Mouse (Mus musculus) skeletal muscle tissue, adult 2 months (tissue): ENCODE results near the gene Rps8.
"Not testable (repeated sequence)": the region's sequence is repeated elsewhere in the genome, so short reads cannot be mapped to it uniquely, and the experiment has no call there.

Source experiments
- DNase-seq: peaks from one replicate; pipeline ENCODE4 v3.0.0-alpha.2; 2012; ENCODE audit warnings: low read depth, low spot score

Gene Rps8

GRCm38 (mm10) chr4:117155792-117156355, at the start of gene Rps8:
Gene Rps8, minus strand, starts transcription at chr4:117156243.
- peak; percentile 82 for DNase-seq

GRCm38 (mm10) chr4:117202992-117203354, 46.9 kb upstream of the Rps8 start:
- no peak for DNase-seq

DNA sequence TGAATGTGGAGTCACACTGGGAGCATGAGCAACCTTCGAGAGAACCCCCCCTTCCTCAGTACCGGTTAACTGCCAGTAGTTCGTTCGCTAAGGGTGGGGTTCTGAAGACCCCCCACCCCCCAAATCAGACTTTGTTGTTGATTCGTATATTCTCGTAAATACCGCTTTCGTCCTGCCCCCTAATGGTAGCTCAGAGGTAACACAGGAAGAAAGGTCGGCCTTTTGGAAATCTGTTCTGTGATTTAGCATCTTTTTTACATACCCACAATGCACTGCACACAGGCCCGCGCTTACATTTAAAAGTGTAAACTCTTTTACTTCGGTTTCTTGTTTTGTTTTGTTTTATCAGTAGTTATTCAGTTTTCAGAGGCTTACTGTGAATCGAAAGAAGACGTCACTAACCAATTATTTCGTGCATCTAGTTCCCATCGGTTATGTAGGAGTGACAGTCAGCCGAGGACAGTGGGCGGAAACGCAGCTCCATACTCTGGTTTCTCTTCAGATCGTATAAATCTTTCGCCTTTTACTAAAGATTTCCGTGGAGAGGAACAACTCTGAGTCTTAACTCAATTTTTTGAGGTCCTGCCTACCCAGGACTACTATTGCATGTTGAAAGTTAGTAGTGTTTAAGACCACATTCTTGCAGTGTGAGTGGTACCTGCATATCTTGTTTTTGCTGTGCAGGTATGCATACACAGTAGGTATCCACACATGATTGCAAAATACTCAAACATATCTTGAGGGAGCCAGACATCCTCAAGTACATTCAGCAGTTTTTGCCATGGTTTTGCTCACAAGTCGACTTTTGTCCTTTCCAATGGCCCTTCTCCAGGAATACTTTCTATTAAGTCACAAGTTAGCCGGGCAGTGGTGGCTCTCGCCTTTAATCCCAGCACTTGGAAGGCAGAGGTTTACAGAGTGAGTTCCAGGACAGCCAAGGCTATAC, 46.3 kb upstream of the Rps8 start:
- peak; percentile 45 for DNase-seq

DNA sequence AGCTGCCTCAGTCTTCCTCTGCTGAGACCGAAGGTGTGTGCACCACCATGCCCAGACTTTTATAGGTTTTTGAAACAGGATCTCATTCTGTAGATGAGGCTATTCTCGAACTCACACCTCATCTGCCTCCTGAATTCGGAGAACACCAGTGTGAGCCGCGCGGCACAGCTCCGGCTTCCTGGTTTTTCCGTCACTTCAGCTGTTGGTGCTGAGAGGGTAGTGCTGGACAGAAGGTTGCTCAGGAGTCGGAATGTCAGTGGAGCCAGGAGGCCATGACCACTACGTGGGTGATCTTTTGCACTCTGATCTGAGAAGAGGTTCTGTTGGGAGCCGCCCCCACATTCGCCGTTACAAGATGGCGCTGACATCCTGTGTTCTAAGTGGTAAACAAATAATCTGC, 35.8 kb upstream of the Rps8 start:
- no peak for DNase-seq

DNA sequence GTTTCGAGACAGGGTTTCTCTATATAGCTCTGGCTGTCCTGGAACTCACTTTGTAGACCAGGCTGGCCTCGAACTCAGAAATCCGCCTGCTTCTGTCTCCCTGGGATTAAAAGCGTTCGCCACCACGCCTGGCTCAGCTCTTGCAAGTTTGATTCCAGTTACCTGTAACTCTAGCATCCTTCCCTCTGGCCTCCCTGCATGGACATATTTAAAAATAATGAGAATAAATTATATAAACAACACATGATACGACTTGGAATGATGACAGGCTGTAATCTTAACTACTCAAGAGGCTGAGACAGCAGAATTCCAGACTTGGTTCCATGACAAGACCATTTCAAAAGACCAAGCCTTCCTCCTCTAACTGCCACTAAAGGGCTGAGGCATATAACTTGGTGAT, 34.6 kb upstream of the Rps8 start:
- DNase-seq, result peak; percentile 60

DNA sequence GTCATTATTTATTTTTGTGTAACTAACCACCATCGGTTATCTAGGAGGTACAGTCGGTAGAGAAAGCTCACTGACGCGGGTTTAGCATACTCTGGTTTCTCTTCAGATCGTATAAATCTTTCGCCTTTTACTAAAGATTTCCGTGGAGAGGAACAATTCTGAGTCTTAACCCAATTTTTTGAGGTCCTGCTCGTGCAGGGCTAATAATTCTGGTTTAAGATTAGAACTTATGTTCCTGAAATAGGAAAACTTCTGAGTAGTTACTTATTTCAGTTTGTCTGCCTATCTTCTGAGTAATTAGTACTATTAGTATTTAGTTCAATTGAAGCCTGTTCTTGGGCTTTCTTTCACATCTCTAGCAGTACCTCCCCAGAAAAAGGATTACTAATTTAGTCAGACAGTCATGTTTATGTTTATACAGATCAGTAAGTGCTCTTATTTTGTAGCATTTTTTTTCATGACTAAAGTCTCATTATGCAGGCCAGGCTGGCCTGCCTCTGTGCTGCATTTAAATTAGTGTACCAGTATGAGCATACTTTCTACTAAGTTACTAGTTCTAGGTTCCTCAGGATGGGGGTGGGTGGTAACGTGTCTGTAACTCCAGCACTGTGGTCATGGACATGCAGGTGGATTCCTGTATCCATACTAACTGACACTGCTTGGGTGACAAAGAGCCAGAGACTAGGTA, 34.0 kb upstream of the Rps8 start:
- peak; percentile 63 for DNase-seq

GRCm38 (mm10) chr4:117189382-117189855, 33.4 kb upstream of the Rps8 start:
- DNase-seq, result peak; percentile 87

DNA sequence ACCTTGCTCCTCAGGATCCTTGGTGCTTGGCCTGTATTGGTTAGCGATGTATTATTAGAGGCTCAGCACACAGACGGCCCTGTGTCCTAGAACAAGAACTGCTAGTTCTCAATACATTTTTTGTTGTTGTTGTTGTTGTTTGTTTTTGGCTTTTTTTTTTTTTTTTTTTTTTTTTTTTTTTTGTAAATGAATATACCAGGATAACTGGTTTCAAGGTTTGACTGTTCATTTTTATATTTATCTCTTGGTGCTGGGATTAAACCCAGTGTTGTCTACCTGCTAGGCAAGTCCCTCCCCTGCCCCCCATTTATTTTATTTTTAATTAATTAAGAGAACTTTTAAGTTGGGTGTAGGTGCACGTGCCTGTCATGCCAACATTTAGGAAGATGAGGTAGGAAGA, 32.9 kb upstream of the Rps8 start:
- no peak for DNase-seq

DNA sequence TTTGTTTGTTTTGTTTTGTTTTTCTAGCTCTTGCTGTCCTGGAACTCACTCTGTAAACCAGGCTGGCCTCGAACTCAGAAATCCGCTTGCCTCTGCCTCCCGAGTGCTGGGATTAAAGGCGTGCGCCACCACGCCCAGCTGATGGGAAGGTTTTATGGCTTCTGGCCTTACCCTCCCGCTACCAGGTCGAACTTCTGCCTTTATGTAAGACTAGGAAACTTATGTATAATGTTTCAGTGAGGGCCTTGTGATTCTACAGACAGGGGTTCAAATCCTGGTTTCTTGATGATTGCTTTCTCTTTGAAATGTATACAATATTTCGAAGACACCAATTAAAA, 26.7 kb upstream of the Rps8 start:
- not testable (repeated sequence) for DNase-seq

GRCm38 (mm10) chr4:117181863-117182758, 26.1 kb upstream of the Rps8 start, which contains the start of gene Kif2c:
Gene Kif2c, minus strand, starts transcription at chr4:117182639.
- peak; percentile 86 for DNase-seq

GRCm38 (mm10) chr4:117169936-117170335, 13.9 kb upstream of the Rps8 start:
- DNase-seq, result no peak

DNA sequence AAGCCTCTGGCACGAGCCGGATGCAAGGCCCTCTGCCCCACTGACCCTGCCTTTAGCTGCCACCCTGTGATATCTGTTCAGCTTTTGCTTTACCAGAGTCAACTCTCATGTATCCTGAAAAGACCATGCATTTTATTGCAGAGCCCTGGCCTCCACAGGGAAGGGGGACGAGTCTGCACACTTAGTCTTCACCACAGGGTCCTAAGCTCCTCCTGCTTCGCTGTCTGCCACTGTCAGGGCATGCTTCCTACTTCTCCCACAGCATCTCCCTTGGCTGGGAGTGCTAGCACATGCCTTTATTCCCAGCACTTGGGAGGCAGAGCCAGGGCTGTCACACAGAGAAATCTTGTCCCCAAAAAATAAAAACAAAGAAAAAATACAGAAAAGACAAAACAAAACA, 5.1 kb upstream of the Rps8 start:
- no peak for DNase-seq

DNA sequence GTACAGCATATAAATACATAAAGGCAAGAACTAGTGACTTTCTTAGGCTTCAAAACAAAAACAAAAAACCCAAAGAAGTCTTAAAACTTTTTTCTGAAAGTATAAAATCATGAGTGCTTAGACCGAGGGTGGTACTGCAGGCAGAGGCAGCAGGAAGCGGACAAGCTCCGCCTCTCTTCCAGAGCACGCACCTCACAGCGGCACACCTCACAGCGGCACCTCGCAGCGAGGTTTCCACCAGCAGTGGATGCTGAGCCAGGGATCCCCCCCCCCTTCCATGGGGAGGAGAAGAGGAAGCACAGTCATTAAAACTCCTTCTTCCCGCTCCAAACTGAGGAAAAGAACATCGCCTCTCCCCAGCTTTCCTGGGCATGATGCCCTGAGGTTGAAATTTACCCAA, 3.6 kb upstream of the Rps8 start:
- DNase-seq, result no peak

DNA sequence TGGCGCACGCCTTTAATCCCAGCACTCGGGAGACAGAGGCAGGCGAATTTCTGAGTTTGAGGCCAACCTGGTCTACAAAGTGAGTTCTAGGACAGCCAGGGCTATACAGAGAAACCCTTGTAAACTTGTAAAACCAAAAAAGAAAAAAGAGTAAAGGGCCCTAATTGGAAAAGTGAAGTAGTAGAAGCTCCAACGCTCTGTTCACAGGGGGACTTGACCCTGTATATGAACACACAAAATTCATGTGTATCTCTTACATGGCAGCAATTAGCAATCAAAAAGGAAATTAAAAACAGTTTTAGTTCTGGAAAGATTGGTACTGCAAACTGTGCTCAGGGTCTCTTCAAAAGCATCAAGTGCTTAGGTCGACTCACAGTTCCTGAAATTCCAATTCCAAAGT, 329 bp upstream of the Rps8 start:
- no peak for DNase-seq

DNA sequence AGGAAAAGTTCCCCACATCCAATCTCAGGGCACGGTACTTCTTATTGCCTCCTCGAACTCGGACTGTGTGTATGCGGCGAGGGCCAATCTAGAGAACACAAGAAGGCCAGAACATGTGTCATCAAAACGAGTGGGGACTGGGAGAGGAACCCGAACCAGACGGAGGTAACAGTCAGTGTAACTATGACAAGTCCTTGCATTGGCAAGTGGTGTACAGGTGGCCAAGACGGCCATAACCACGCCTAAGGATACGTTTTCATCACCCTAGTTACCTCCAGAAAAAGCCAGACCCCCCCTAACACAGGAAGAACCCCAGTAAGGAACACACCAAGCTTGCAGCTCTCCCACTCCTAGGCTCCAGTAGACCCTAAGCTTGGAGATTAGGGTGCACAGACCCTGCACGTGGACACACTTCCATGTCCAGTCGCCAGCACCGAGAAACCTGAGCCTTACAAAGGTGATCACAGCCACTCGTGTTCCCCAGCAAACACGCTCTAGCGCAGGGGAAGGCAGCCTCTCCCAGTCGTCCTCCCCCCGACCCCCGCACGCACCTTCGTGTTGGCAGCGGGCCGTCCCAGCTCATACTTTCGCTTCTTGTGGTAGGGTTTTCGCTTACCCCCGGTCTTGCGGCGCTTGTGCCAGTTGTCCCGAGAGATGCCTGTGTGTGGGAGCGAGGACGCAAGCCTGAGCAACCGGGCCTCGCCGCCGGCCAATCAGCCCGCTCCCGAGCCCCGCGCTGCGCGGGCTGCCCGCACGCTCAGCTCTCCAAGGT, 837 bp downstream of the Rps8 start:
- no peak for DNase-seq

DNA sequence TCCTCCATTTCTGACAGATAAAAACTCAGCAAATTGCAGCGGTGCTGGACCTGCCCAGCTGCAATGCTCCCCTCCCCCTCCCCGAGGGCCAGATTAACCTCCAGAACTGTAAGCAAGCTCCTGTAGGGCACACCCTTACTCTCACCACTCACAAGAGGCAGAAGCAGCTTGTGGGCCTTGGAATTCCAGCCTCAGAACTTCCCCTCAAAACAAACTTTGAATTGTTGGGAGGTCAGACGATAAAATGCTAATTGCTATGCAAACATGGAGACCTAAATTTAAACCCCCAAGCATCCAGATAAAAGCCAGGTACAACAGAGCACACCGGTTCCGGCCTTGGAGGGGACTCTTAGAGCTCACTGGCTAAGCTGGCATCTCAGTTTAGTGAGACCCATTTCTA, 3.3 kb downstream of the Rps8 start:
- DNase-seq, result no peak

GRCm38 (mm10) chr4:117151416-117151815, 4.6 kb downstream of the Rps8 start:
- DNase-seq, result no peak

DNA sequence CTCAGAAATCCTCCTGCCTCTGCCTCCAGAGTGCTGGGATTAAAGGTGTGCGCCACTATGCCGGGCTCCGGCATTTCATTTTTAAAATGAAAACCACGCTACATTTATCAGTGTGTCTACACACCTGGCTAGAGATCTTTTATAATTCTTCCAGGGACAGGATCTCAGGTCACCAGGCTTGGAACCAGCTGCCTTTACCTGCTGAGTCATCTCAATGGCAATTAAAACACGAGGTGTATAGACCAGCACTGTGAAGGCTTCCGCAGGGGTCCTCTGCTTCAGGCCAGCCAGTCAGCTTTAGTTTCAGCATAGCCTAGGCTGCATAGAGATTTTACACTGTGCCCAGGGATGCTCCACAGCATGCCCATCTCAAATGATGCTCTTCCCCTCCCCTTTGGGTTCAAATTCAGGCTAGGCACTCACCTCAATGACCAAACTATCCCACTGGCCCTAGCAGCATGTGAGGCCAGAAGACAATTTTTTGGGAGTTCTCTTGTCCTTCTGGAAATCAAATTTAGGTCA, 5.8 kb downstream of the Rps8 start:
- no peak for DNase-seq

DNA sequence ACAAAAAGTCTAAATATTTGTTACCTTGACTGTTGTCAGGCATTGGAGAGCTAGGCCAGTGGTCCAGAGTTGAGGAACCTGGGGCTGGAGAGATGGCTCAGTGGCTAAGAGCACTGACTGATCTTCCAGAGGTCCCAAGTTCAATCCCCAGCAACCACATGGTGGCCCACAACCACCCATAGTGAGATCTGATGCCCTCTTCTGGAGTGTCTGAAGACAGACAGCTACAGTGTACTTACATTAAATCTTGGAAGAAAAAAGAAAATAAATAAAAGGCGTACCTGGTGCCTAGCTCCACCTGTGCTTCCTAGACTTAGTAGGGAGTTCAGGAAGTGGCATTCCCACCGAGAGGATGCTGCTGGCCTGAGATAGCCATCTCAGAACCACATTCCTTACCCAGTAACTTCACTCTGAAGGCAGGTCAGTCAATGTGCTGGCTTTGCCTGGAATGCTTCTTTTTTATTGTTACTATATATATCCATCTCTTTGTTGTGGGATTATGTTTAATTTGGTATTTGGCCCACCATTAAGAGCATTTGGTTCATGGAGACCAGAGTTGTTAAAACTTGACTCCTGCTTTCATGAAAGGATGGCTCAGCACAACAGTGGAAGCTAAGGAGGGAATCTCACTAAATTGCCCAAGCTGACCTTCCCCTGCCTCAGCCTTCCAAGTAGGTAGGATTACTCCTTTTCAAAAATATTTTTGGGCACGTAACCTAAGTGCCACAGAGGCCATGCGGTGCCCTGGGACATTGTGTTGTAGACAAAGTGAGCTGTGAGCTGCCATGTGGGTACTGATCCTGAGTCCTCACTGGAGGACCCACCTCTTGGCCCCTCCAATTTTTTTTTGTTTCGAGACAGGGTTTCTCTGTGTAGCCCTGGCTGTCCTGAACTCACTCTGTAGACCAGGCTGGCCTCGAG, 6.5 kb downstream of the Rps8 start:
- DNase-seq, result no peak
